Mouse (Mus musculus) layer of hippocampus, adult 8-10 months (tissue): ENCODE measurements at regions not wholly inside any gene's neighbourhood (a gene's known extent, or its start where the extent isn't known, plus 50 kb on each side); places are given as distances from the start of the nearest gene placed in this dataset.
"Not testable (repeated sequence)": the region's sequence is repeated elsewhere in the genome, so short reads cannot be mapped to it uniquely, and the experiment has no call there.

Experiments used
- DNase-seq, 2 experiments: peaks; one replicate each; pipeline ENCODE4 v3.0.0; 2022; ENCODE audit warnings: low spot score in 2 of 2

- DNase-seq, result no peak
Observed at GRCm38 (mm10) chr5:40908803-40909202, 799.2 kb downstream of the Rab28 start.

GRCm38 (mm10) chr5:40901742-40902141 is 806.2 kb downstream of the Rab28 start:
- DNase-seq, result no peak

GRCm38 (mm10) chr5:40882886-40883285 is 825.1 kb downstream of the Rab28 start:
- DNase-seq, result no peak

GRCm38 (mm10) chr5:40877756-40878155 is 830.2 kb downstream of the Rab28 start:
- DNase-seq, result no peak

- not testable (repeated sequence) for DNase-seq
Observed at GRCm38 (mm10) chr5:40862349-40862748, 845.6 kb downstream of the Rab28 start.
